Mouse (Mus musculus) G1E (cell line): ENCODE measurements around the gene Csrp2. TPM values are rescaled to one million over a fixed set of nuclear protein-coding genes. Genes with fewer than 3 reads are reported as not detected.

Source experiments
- ATAC-seq: 2 replicates; pipeline ENCODE4 v1.8.0; 2016; ENCODE audit warnings: mild to moderate bottlenecking; ENCODE audit not compliant: insufficient number of reproducible peaks, poor library complexity, low FRiP score, severe bottlenecking; ENCODE audit errors: extremely low read depth
- DNase-seq: peaks from one replicate; pipeline ENCODE4 v3.0.0; 2012; ENCODE audit warnings: low spot score
- H3K27me3 ChIP-seq: 2 replicates; pipeline ENCODE4 v1.6.1; 2012; ENCODE audit warnings: mild to moderate bottlenecking, low read length, inconsistent platforms; ENCODE audit not compliant: insufficient read depth
- H3K36me3 ChIP-seq: replicated peaks from 2 replicates; pipeline ENCODE3; 2012; ENCODE audit warnings: mild to moderate bottlenecking, inconsistent platforms
- H3K4me1 ChIP-seq: 2 replicates; pipeline ENCODE4 v1.6.1; 2012; ENCODE audit warnings: low read depth, low read length, inconsistent platforms, mixed read lengths; ENCODE audit not compliant: insufficient read depth
- H3K4me3 ChIP-seq: 2 replicates; pipeline ENCODE4 v1.5.1; 2012; ENCODE audit warnings: low read depth, mild to moderate bottlenecking, inconsistent platforms, low read length, moderate library complexity, mixed read lengths
- H3K9me3 ChIP-seq: replicated peaks from 2 replicates; pipeline ENCODE4 v1.6.1; 2012; ENCODE audit warnings: inconsistent platforms
- CTCF ChIP-seq: IDR thresholded peaks from 2 replicates; pipeline ENCODE4 v1.5.1; 2012; ENCODE audit warnings: low read depth, low read length, inconsistent platforms, mixed read lengths
- GATA1 ChIP-seq: IDR thresholded peaks from 2 replicates; pipeline ENCODE4 v1.6.1; 2012; ENCODE audit warnings: borderline replicate concordance, low read length, inconsistent platforms, mixed read lengths
- GATA2 ChIP-seq: IDR thresholded peaks from 2 replicates; pipeline ENCODE4 v1.6.1; 2012; ENCODE audit warnings: low read depth, low read length, inconsistent platforms, borderline replicate concordance
- POLR2AphosphoS5 ChIP-seq: IDR thresholded peaks from 2 replicates; pipeline ENCODE4 v1.6.1; 2012; ENCODE audit warnings: low read depth, low read length, inconsistent platforms; ENCODE audit not compliant: insufficient replicate concordance
- TAL1 ChIP-seq: conservative IDR thresholded peaks from 2 replicates; pipeline ENCODE4 v1.6.1; 2012; ENCODE audit warnings: low read depth, low read length, inconsistent platforms, mixed read lengths
- polyA plus RNA-seq: library from polyadenylated mRNA; stranded (reverse); fragments of >175 nt; gene quantifications from 2 replicates; pipeline ENCODE4 v1.2.3, GENCODE M21; 2012
- total RNA-seq, 2 experiments: library from RNA; stranded (forward) in 1 of 2; stranded (reverse) in 1 of 2; fragments of 200-1000 nt in 1 of 2; fragments of >200 nt in 1 of 2; fragmentation: Nextera tagmentation in 1 of 2; gene quantifications; 2 replicates each; pipeline ENCODE4 v1.2.3; 2014 to 2017

Gene Csrp2
- total and polyA plus RNA-seq, 3 experiments, result 0.44 TPM; not detected in 2

DNA sequence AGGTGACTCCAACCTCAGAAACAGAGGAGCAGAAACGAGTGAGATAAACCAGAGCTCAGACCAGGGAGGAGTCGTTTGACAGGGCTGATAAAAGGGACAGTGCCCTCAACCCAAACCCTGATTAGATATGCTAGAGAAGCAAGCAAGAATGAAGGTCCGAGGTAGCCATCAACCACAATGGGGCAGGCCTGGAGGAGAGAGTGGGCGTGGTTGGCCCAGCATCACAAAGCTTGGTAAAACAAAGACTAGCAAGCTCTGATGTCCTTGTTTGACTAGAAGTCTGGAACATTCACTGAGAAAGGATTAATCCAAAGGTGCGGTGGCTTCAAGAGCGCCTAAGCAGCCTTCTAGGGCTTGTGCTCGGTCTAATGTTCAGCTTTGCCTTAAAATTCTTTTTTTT is 38.2 kb upstream of the Csrp2 start:
- TF ChIP-seq CTCF, result no peak
- TF ChIP-seq POLR2AphosphoS5, result no peak
- no peak for TF ChIP-seq GATA1
- no peak for TF ChIP-seq GATA2
- TF ChIP-seq TAL1, result no peak
- Histone ChIP-seq H3K4me1 (no peaks in the 10 kb centered on the region), H3K36me3 (no peaks in the 10 kb centered on the region), H3K9me3 (no peaks in the 10 kb centered on the region), H3K4me3 (no peak overlapping the region), H3K27me3 (peaks cover 15% of the 10 kb centered on the region)
- no peak for DNase-seq
- no peak for ATAC-seq

DNA sequence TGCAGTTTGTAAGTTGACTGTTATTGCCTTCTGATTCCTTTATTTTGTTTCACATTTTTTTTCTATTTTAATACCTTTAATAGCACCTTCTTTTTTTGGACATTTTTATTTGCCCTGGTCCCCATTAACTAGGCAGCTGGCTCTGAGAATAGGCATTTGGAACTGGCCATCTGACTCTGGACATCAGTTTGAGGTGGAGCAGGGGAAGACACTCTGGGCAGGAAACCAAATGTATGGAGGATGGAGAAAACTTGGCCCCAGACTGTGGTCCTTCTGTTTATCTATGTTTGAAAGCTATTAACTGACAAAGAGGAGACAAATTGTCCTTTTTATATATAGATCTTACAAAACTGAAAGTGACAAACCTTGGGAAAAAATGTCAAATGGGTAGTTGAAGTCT is 36.9 kb upstream of the Csrp2 start:
- DNase-seq (no peak), ATAC-seq (no peak)
- no peaks in the 10 kb centered on the region for H3K4me1 ChIP-seq
- H3K9me3 ChIP-seq, result no peaks in the 10 kb centered on the region
- peaks cover 16% of the 10 kb centered on the region for H3K27me3 ChIP-seq
- no peaks in the 10 kb centered on the region for H3K36me3 ChIP-seq
- TF ChIP-seq CTCF, result no peak
- TF ChIP-seq POLR2AphosphoS5, result no peak
- no peak for TF ChIP-seq GATA1
- TF ChIP-seq TAL1, result no peak
- no peak for TF ChIP-seq GATA2
- no peak overlapping the region for H3K4me3 ChIP-seq

DNA sequence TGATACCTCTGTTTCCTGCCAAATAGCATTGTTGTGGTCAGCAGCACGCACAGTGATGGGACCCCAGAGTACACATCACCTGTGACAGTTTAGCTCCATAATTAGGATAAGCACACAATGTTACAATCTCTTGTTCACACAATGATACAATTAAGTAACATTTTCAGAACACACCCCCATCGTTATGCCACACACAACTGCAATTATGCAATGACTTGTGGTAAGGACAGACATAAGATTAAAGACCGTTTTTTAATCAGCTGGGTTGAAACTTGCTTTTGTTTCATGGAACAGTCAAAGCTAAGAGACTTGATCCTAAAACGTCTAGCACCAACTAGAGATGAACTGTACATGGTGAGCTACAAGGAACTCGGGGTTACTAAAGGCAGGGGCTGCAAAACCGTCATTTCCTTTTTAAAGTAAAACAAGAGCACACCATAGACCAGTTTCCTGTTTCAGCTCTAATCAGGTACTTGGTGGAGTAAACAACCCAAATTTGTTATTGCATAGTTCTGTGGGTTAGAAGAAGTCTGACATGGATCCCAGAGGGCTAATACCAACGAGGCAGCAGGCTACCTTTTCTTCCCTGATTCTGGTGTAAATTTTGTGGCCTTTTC is 28.8 kb upstream of the Csrp2 start:
- Histone ChIP-seq H3K27me3 (peaks cover 4% of the 10 kb centered on the region; the same call in 1 of the 2 replicates), H3K4me1 (no peaks in the 10 kb centered on the region), H3K36me3 (no peaks in the 10 kb centered on the region), H3K9me3 (no peaks in the 10 kb centered on the region), H3K4me3 (no peak overlapping the region)
- ATAC-seq, result no peak
- DNase-seq, result no peak
- TF ChIP-seq CTCF (no peak), GATA1 (no peak)

DNA sequence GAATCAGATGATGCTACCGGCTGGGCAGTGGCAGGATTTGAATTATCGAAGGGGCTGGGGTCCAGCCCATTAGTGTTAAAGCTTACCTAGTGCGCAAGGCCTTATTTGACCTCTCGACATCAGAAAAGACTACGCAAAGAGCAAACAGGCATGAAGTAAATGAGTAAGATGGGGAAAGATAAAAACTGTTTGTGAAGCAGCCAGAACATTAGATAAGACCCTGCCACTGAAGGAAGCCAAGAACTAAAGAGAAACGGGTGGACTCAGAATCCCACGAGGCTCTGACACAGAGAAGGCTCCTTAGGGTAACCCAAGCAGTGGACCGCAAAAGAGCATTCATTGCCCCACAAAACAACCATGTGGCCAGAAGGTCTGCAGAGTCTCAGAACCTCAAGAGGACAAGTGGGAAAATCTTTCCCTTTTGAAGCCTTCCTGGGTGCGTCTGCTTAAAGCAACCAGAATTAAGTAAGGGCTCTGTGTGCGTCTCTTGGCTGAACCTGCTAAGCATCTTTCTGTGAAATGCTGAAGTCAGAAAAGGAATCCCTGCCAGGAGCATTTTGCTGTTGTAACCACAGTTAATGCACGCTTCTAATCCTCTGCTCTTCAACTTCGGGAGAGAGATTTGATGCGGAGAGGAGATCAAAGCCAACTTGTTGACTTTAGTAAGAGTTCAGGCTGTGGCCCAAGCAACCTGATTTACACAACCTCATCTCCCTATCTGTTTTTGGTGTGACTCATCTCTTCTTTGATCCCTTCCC is 19.7 kb upstream of the Csrp2 start:
- no peaks in the 10 kb centered on the region for H3K9me3 ChIP-seq
- no peak overlapping the region for H3K4me3 ChIP-seq
- H3K36me3 ChIP-seq, result no peaks in the 10 kb centered on the region
- no peak for DNase-seq
- ATAC-seq, result no peak
- no peaks in the 10 kb centered on the region for H3K4me1 ChIP-seq
- H3K27me3 ChIP-seq, result no peaks in the 10 kb centered on the region; the same call in 1 of the 2 replicates
- TF ChIP-seq GATA1 (no peak), TAL1 (no peak), CTCF (no peak), GATA2 (no peak), POLR2AphosphoS5 (no peak)

DNA sequence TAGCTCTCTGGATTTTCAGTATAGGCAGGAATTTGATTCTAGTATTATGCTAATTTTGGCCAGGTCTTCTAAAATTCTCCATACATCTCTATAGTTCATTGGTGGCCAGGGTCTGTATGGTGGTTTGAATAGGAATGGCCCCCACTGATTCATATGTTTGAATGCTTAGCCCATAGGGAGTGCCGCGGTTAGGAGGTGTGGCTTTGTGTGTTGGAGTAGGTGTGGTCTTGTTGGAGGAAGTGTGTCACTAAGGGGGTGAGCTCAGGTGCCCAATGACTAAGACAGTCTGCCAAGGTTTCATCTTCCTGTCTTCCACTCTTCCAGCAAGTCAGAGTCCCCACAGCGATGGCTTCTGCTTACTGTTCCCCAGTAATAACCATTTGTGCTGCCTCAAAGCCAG is 15.7 kb upstream of the Csrp2 start:
- ATAC-seq, result no peak
- TF ChIP-seq CTCF, result no peak
- no peak for TF ChIP-seq TAL1
- no peak for TF ChIP-seq GATA2
- TF ChIP-seq GATA1, result no peak
- no peak for TF ChIP-seq POLR2AphosphoS5

DNA sequence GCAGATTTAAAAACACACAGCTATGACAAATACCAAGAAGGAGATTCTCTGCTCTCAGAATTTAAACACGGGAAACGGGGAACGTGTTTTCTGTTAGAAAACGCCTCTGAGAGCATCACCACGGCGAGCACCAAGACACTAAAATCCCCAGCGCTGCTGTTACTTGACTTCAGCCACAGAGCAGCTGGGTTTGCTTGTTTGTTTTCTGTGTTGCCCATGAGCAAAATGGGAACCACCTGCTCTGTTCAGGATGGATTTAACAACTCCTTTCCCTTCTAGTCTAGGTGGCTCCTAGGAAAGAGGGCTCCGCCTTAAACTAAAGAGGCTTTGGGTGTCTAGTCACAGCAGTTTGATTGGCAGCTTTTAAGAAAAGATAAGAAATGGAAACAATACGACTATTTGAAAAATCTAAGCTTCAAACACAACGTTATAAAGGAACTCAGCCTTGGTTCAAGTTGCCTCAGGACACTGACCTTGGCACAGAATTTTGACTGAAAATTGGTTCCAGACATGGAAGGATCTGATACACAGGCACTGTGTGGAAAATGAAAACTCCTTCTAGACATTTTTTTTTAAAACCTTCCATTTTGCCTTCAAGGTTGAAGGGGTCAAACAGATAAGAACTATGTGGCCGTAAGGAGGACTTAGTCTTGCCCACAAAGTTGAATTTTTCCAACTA is 2.8 kb upstream of the Csrp2 start:
- TF ChIP-seq POLR2AphosphoS5 (no peak), GATA1 (no peak), TAL1 (no peak), GATA2 (no peak), CTCF (no peak)
- H3K27me3 ChIP-seq, result peaks cover 8% of the 10 kb centered on the region; the same call in 1 of the 2 replicates
- no peak overlapping the region for H3K4me3 ChIP-seq
- peaks cover 2% of the 10 kb centered on the region; the same call in 1 of the 2 replicates for H3K9me3 ChIP-seq
- no peak for DNase-seq
- ATAC-seq, result no peak
- H3K36me3 ChIP-seq, result no peaks in the 10 kb centered on the region
- no peaks in the 10 kb centered on the region for H3K4me1 ChIP-seq

More for the DNA sequence above, 15.7 kb upstream of the Csrp2 start:
- Histone ChIP-seq H3K4me1 (no peaks in the 10 kb centered on the region), H3K4me3 (no peak overlapping the region), H3K36me3 (no peaks in the 10 kb centered on the region), H3K27me3 (no peaks in the 10 kb centered on the region), H3K9me3 (no peaks in the 10 kb centered on the region)
- no peak for DNase-seq
